Mouse (Mus musculus) lung, postnatal 0 days (tissue): ENCODE measurements at regions not wholly inside any gene's neighbourhood (a gene's known extent, or its start where the extent isn't known, plus 50 kb on each side); places are given as distances from the start of the nearest gene placed in this dataset.

Experiments used
- CTCF ChIP-seq: IDR thresholded peaks from 2 replicates; pipeline ENCODE4 v1.5.1; 2016; ENCODE audit warnings: antibody characterized with exemption, mild to moderate bottlenecking
- EP300 ChIP-seq: IDR thresholded peaks from 2 replicates; pipeline ENCODE4 v1.6.1; 2016; ENCODE audit warnings: antibody characterized with exemption, mild to moderate bottlenecking, control low read depth

- TF ChIP-seq EP300 (no peak), CTCF (no peak)
Observed at GRCm38 (mm10) chr19:19945247-19945646, 445.5 kb downstream of the Anxa1 start.
